Mouse (Mus musculus) forebrain, embryonic 16.5 days (tissue): ENCODE data around the gene Srsf9. TPM values are rescaled to one million over a fixed set of nuclear protein-coding genes. Genes with fewer than 3 reads are reported as not detected.
A peak's percentile ranks its signal among the peaks of the same experiment; 100 is the strongest.

Experiments
- ATAC-seq: fragments of 200-750 bp; cut with Nextera tagmentation; 2 replicates; pipeline ENCODE4 v1.8.0; 2017; ENCODE audit warnings: mild to moderate bottlenecking, moderate library complexity
- H3K27ac ChIP-seq: fragments of 300-500 bp; sonication (generic); 2 replicates; pipeline ENCODE4 v1.5.1; 2014; ENCODE audit warnings: low read length, control low read depth
- H3K27me3 ChIP-seq: fragments of 300-500 bp; sonication (generic); replicated peaks from 2 replicates; pipeline ENCODE4 v1.6.1; 2014; ENCODE audit warnings: low read length; ENCODE audit not compliant: control insufficient read depth, insufficient read depth
- H3K36me3 ChIP-seq: fragments of 300-500 bp; sonication (generic); 2 replicates; pipeline ENCODE4 v1.6.1; 2014; ENCODE audit not compliant: control insufficient read depth, insufficient read depth
- H3K4me1 ChIP-seq: fragments of 300-500 bp; sonication (generic); replicated peaks from 2 replicates; pipeline ENCODE4 v1.6.1; 2014; ENCODE audit warnings: low read length; ENCODE audit not compliant: control insufficient read depth, insufficient read depth
- H3K4me2 ChIP-seq: fragments of 300-500 bp; sonication (generic); 2 replicates; pipeline ENCODE4 v1.6.1; 2014; ENCODE audit warnings: mild to moderate bottlenecking, low read length, control low read depth
- H3K4me3 ChIP-seq: fragments of 300-500 bp; sonication (generic); replicated peaks from 2 replicates; pipeline ENCODE4 v1.5.1; 2014; ENCODE audit warnings: mild to moderate bottlenecking, low read length, control low read depth
- H3K9ac ChIP-seq: fragments of 300-500 bp; sonication (generic); replicated peaks from 2 replicates; pipeline ENCODE4 v1.6.1; 2014; ENCODE audit warnings: low read depth, low read length, control low read depth
- H3K9me3 ChIP-seq: fragments of 300-500 bp; sonication (generic); 2 replicates; pipeline ENCODE4 v1.6.1; 2016; ENCODE audit warnings: low read length; ENCODE audit not compliant: control insufficient read depth
- WGBS: fragments of 180-500 bp; shearing (Covaris S2); extraction: QIAGEN DNeasy Blood & Tissue Kit; methylation state at CpG from one replicate; pipeline ENCODE4 v1.1.7; 2014; 5-methylcytosine and 5-hydroxymethylcytosine counted together
- polyA plus RNA-seq: library from polyadenylated mRNA; unstranded; fragments of >200 nt; fragmentation: Nextera tagmentation; extraction: Ambion mirVana; gene quantifications from 2 replicates; pipeline ENCODE4 v1.2.1, GENCODE M21; 2015

Srsf9 gene
- polyA plus RNA-seq, 1 experiment from 2014 or later, result 165 TPM

GRCm38 (mm10) chr5:115317645-115318328 lies 9.2 kb upstream of the Srsf9 start:
- peak overlapping the region; percentile 80 for H3K27ac ChIP-seq
- 0 out of 2 replicates have a peak, but pooled peaks have one; percentile 11 for ATAC-seq
- H3K9ac ChIP-seq, result peak overlapping the region; percentile 50; the same call in 1 of the 2 replicates
- no peaks in the 10 kb centered on the region for H3K36me3 ChIP-seq
- H3K4me2 ChIP-seq, result no peak overlapping the region
- H3K4me1 ChIP-seq, result peaks cover 35% of the 10 kb centered on the region
- H3K4me3 ChIP-seq, result no peak overlapping the region
- no peaks in the 10 kb centered on the region for H3K9me3 ChIP-seq
- WGBS, result 5% methylated on average over 10 of the region's 10 CpGs
- no peaks in the 10 kb centered on the region for H3K27me3 ChIP-seq

GRCm38 (mm10) chr5:115319004-115319940 lies 7.7 kb upstream of the Srsf9 start:
- Histone ChIP-seq H3K9ac (peak overlapping the region; percentile 52), H3K27me3 (no peaks in the 10 kb centered on the region), H3K9me3 (no peaks in the 10 kb centered on the region), H3K36me3 (no peaks in the 10 kb centered on the region), H3K27ac (peak overlapping the region; percentile 80), H3K4me3 (peak overlapping the region; percentile 40), H3K4me2 (peak overlapping the region; percentile 70), H3K4me1 (peaks cover 35% of the 10 kb centered on the region)
- peak; percentile 83 for ATAC-seq
- WGBS, result under 1% methylated on average over 22 of the region's 22 CpGs

- H3K9ac ChIP-seq, result peak overlapping the region; percentile 85
- peak overlapping the region; percentile 53 for H3K4me2 ChIP-seq
- WGBS, result 31% methylated on average over 11 of the region's 11 CpGs
- H3K27ac ChIP-seq, result peak overlapping the region; percentile 77
- ATAC-seq, result peak; percentile 34
- H3K27me3 ChIP-seq, result no peaks in the 10 kb centered on the region
- H3K4me3 ChIP-seq, result peak overlapping the region; percentile 69
- H3K36me3 ChIP-seq, result peaks cover 8% of the 10 kb centered on the region; the same call in 1 of the 2 replicates
- peaks cover 23% of the 10 kb centered on the region for H3K4me1 ChIP-seq
- H3K9me3 ChIP-seq, result no peaks in the 10 kb centered on the region
These were observed 633 bp upstream of the Srsf9 start for GRCm38 (mm10) chr5:115326256-115326831.

- ATAC-seq, result peak; percentile 20; the same call in 1 of the 2 replicates
- no peaks in the 10 kb centered on the region for H3K9me3 ChIP-seq
- H3K9ac ChIP-seq, result peak overlapping the region; percentile 85
- under 1% methylated on average over 52 of the region's 55 CpGs for WGBS
- H3K27ac ChIP-seq, result 0 out of 2 replicates have a peak overlapping the region, but pooled peaks have one; percentile 5
- peaks cover 23% of the 10 kb centered on the region for H3K4me1 ChIP-seq
- peak overlapping the region; percentile 69 for H3K4me3 ChIP-seq
- H3K27me3 ChIP-seq, result no peaks in the 10 kb centered on the region
- H3K36me3 ChIP-seq, result peaks cover 19% of the 10 kb centered on the region
- H3K4me2 ChIP-seq, result peak overlapping the region; percentile 95
These were observed 902 bp downstream of the Srsf9 start for GRCm38 (mm10) chr5:115327610-115328548.

- Histone ChIP-seq H3K4me3 (no peak overlapping the region), H3K36me3 (peaks cover 41% of the 10 kb centered on the region), H3K4me1 (peaks cover 26% of the 10 kb centered on the region), H3K4me2 (no peak overlapping the region), H3K9me3 (no peaks in the 10 kb centered on the region), H3K27me3 (no peaks in the 10 kb centered on the region), H3K27ac (no peak overlapping the region), H3K9ac (no peak overlapping the region)
- WGBS, result 86% methylated on average over 9 of the region's 9 CpGs
- no peak for ATAC-seq
These were observed 4.0 kb downstream of the Srsf9 start for GRCm38 (mm10) chr5:115330955-115331354.

- no peak overlapping the region for H3K9ac ChIP-seq
- H3K9me3 ChIP-seq, result no peaks in the 10 kb centered on the region
- H3K4me2 ChIP-seq, result no peak overlapping the region
- no peak overlapping the region for H3K4me3 ChIP-seq
- peaks cover 44% of the 10 kb centered on the region for H3K36me3 ChIP-seq
- H3K27me3 ChIP-seq, result no peaks in the 10 kb centered on the region
- WGBS, result 89% methylated on average over 3 of the region's 3 CpGs
- no peak overlapping the region for H3K27ac ChIP-seq
- peaks cover 15% of the 10 kb centered on the region for H3K4me1 ChIP-seq
- ATAC-seq, result no peak
These were observed 6.6 kb downstream of the Srsf9 start for GRCm38 (mm10) chr5:115333626-115334025.

GRCm38 (mm10) chr5:115340007-115340406 lies 13.0 kb downstream of the Srsf9 start:
- 34% methylated on average over 7 of the region's 7 CpGs for WGBS
- no peaks in the 10 kb centered on the region for H3K27me3 ChIP-seq
- no peaks in the 10 kb centered on the region for H3K9me3 ChIP-seq
- peak overlapping the region; percentile 61 for H3K4me2 ChIP-seq
- H3K9ac ChIP-seq, result peak overlapping the region; percentile 11; the same call in 1 of the 2 replicates
- ATAC-seq, result no peak
- peak overlapping the region; percentile 98 for H3K4me3 ChIP-seq
- H3K36me3 ChIP-seq, result peaks cover 27% of the 10 kb centered on the region
- no peak overlapping the region for H3K27ac ChIP-seq
- peaks cover 15% of the 10 kb centered on the region for H3K4me1 ChIP-seq

GRCm38 (mm10) chr5:115340577-115341313 lies 13.8 kb downstream of the Srsf9 start, which contains the start of the genes Gatc and Triap1:
TSS of gene Gatc (minus strand) at chr5:115341178.
TSS of gene Triap1 (plus strand) at chr5:115341225.
- peak; percentile 93 for ATAC-seq
- Histone ChIP-seq H3K27me3 (no peaks in the 10 kb centered on the region), H3K27ac (peak within 1 kb of the TSS; percentile 78), H3K4me3 (peak within 1 kb of the TSS; percentile 98), H3K4me2 (peak within 1 kb of the TSS; percentile 81), H3K4me1 (peaks cover 15% of the 10 kb centered on the region), H3K36me3 (peaks cover 26% of the 10 kb centered on the region), H3K9me3 (no peaks in the 10 kb centered on the region), H3K9ac (peak within 1 kb of the TSS; percentile 96)
- under 1% methylated on average over 62 of the region's 62 CpGs for WGBS
